Mouse (Mus musculus): Measurements from ENCODE around the gene Gm3139. TPM values are rescaled to one million over a fixed set of nuclear protein-coding genes. Genes with fewer than 3 reads are reported as not detected.

The Gm3139 gene
- polyA plus RNA-seq (2012; rRNA removed) = not detected in 2 replicates

GRCm38 (mm10) chr5:94525987-94526386 is at the start of gene Gm3139:
Gene Gm3139, plus strand, starts transcription at chr5:94526287.

Other genes starting within 250 kb of the Gm3139 start
- 0.04 TPM in 1 of 2 replicates, not detected in the other for gene A430089I19Rik, start 219.5 kb upstream of the Gm3139 start, polyA plus RNA-seq (2012; rRNA removed)
- gene Gm6502, start 211.9 kb upstream of the Gm3139 start, polyA plus RNA-seq (2012; rRNA removed) = not detected in 2 replicates
- gene AA792892, start 186.5 kb upstream of the Gm3139 start, polyA plus RNA-seq (2012; rRNA removed) = not detected in 2 replicates
- not detected in 2 replicates for gene Gm7682, start 80.5 kb upstream of the Gm3139 start, polyA plus RNA-seq (2012; rRNA removed)
- gene Gm3147, start 90.1 kb downstream of the Gm3139 start, polyA plus RNA-seq (2012; rRNA removed) = not detected in 2 replicates
- gene Gm6509, start 97.7 kb downstream of the Gm3139 start, polyA plus RNA-seq (2012; rRNA removed) = not detected in 2 replicates
- not detected in 2 replicates for gene Gm6205, start 122.1 kb downstream of the Gm3139 start, polyA plus RNA-seq (2012; rRNA removed)

Data from liver, embryonic 18 days (tissue).